Mouse (Mus musculus): ENCODE measurements around the gene Atp5c1.
A peak's percentile ranks its signal among the peaks of the same experiment; 100 is the strongest.

- TF ChIP-seq POLR2A (IDR thresholded peaks at IDR 0.05; ENCODE audit: control insufficient read depth in 1 of 2, insufficient read depth in 1 of 2, low read depth in 1 of 2, low read length in 2 of 2, poor library complexity in 1 of 2) (no peak), MAX (IDR thresholded peaks at IDR 0.05; ENCODE audit: low read length) (no peak), GATA1 (IDR thresholded peaks at IDR 0.05; ENCODE audit: low read depth, low read length) (no peak), EP300 (IDR thresholded peaks at IDR 0.05; ENCODE audit: low read depth in 1 of 2, low read length in 2 of 2) (no peak), CTCF (IDR thresholded peaks at IDR 0.05 in 2 of 3, conservative IDR thresholded peaks at IDR 0.05 in 1 of 3; ENCODE audit: control insufficient read depth in 1 of 3, insufficient read depth in 1 of 3, low read depth in 2 of 3, low read length in 3 of 3, poor library complexity in 1 of 3, severe bottlenecking in 1 of 3) (peak; percentile 54 to 81 (median 71)), NELFE (IDR thresholded peaks at IDR 0.05; ENCODE audit: low read depth, low read length) (no peak), POLR2AphosphoS2 (IDR thresholded peaks at IDR 0.05; ENCODE audit: low read length) (no peak), MEF2A (IDR thresholded peaks at IDR 0.05; ENCODE audit: extremely low read depth, insufficient replicate concordance, low read depth, low read length, poor library complexity, severe bottlenecking) (no peak), CHD1 (IDR thresholded peaks at IDR 0.05; ENCODE audit: low read depth, low read length) (no peak), E2F4 (IDR thresholded peaks at IDR 0.05; ENCODE audit: borderline replicate concordance, low read depth, low read length) (no peak), ZC3H11A (IDR thresholded peaks at IDR 0.05; ENCODE audit: low read depth, low read length) (no peak)
These were observed 18.4 kb upstream of the Atp5c1 start for GRCm38 (mm10) chr2:10098598-10099215.
